Mouse (Mus musculus) urinary bladder, postnatal 25 days (tissue): ENCODE measurements around the gene Trib2.

Experiments
- DNase-seq: peaks from one replicate; pipeline ENCODE4 v3.0.0; 2022; ENCODE audit warnings: low spot score

Trib2 gene

GRCm38 (mm10) chr12:15761453-15762116 is 55.1 kb downstream of the Trib2 start:
- no peak for DNase-seq

DNA sequence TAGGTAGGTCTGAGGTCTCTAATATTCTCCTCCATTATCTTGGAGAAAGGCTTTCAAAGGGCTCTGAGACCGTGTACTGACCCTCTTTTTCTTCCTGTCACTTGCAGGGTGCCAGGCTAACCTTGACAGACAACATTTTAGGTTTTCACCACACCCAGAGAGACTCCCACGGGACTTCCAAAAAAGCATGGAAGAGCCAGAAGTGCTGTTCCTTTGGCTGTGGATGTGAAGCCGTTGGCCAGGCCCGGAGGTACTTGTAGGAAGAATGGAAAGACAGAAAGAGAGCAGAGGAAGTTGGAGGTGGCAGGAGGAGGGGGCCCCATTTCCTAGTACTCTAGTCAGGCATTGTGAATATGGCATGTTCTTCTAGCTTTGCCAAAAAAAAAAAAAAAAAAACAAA is 56.0 kb downstream of the Trib2 start:
- no peak for DNase-seq

DNA sequence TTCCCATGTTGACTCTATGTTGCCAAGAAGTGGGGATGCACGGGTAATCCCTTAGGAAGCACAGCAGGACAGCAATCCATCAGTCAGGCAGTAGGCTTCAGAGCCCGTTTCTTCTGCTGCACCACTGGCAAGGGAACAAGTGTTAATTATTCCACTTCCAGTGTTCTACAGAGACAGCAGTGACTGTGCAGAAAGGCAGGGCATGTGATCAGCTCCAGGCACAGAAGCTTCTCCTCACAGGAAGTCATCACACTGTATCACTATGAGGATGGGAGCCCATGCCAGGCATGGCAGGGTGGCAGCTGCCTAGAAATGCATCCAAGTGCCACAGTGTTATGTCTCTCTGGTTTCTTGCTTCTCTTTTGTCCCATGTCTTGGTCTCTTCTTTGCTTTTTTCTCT is 57.9 kb downstream of the Trib2 start:
- no peak for DNase-seq

DNA sequence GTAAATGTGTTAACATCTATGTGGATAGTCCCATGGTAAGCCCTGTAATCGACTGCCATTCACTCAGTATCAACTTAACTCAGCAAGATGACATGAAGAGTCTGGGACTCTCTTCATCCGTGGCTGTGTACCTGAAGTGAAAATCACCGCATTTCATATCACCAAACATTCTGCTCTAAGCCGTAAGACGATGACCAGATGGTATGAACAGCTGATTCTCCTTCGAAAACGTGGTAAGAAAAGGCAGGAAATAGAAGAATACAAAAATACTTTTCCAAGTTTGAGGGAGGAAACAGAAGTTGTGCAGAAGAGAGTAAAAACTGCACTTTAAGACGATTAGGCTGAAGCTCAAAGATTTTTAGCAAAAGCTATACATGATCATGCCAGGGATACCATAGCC is 59.4 kb downstream of the Trib2 start:
- DNase-seq, result no peak

- no peak for DNase-seq
These were observed 61.6 kb downstream of the Trib2 start for GRCm38 (mm10) chr12:15755030-15755690.

- no peak for DNase-seq
These were observed 62.1 kb downstream of the Trib2 start for GRCm38 (mm10) chr12:15754602-15755001.

GRCm38 (mm10) chr12:15749646-15750195 is 67.0 kb downstream of the Trib2 start:
- no peak for DNase-seq

GRCm38 (mm10) chr12:15745752-15746151 is 71.0 kb downstream of the Trib2 start:
- no peak for DNase-seq
